Mouse (Mus musculus) ES-E14 (cell line): ENCODE measurements around the gene Tiparp. TPM values are rescaled to one million over a fixed set of nuclear protein-coding genes. Genes with fewer than 3 reads are reported as not detected.

Source experiments
- DNase-seq: peaks from one replicate; pipeline ENCODE4 v3.0.0-alpha.2; 2013; ENCODE audit warnings: low read depth, low spot score
- H3K27ac ChIP-seq: 2 replicates; pipeline ENCODE4 v1.5.1; 2012; ENCODE audit warnings: low read depth, mild to moderate bottlenecking, low read length, moderate library complexity, mixed read lengths; ENCODE audit not compliant: poor library complexity, insufficient read depth, severe bottlenecking
- H3K36me3 ChIP-seq: 2 replicates; pipeline ENCODE4 v1.6.1; 2012; ENCODE audit warnings: mild to moderate bottlenecking, low read length, moderate library complexity, mixed read lengths; ENCODE audit not compliant: control insufficient read depth, poor library complexity, insufficient read depth, severe bottlenecking
- H3K4me1 ChIP-seq, 2 experiments: fragments of 150-350 bp in 1 of 2; sonication (generic) in 1 of 2; 2 replicates each; pipeline ENCODE4 v1.6.1; 2012; ENCODE audit warnings: low read length in 2 of 2, mild to moderate bottlenecking in 1 of 2, mixed read lengths in 1 of 2; ENCODE audit not compliant: control insufficient read depth in 2 of 2, insufficient read depth in 2 of 2, poor library complexity in 1 of 2
- H3K4me3 ChIP-seq, 2 experiments: fragments of 150-350 bp in 1 of 2; sonication (generic) in 1 of 2; 2 replicates each; pipeline ENCODE4 v1.5.1; 2012; ENCODE audit warnings: low read length in 2 of 2, low read depth in 1 of 2, mild to moderate bottlenecking in 1 of 2, mixed read lengths in 1 of 2; ENCODE audit not compliant: insufficient read depth in 1 of 2, poor library complexity in 1 of 2, severe bottlenecking in 1 of 2
- H3K9ac ChIP-seq: 2 replicates; pipeline ENCODE4 v1.6.1; 2012; ENCODE audit warnings: low read depth, mild to moderate bottlenecking, low read length, mixed read lengths; ENCODE audit not compliant: poor library complexity, insufficient read depth, severe bottlenecking
- H3K9me3 ChIP-seq: fragments of 150-350 bp; sonication (generic); 2 replicates; pipeline ENCODE4 v1.6.1; 2012; ENCODE audit warnings: low read depth, mild to moderate bottlenecking, low read length; ENCODE audit not compliant: control insufficient read depth, insufficient read depth
- CHD2 ChIP-seq: IDR thresholded peaks from 2 replicates; pipeline ENCODE4 v1.6.1; 2014; ENCODE audit warnings: mild to moderate bottlenecking, low read depth, low read length, inconsistent platforms
- HCFC1 ChIP-seq: IDR thresholded peaks from 2 replicates; pipeline ENCODE4 v1.6.1; 2012; ENCODE audit warnings: low read length, inconsistent platforms, borderline replicate concordance; ENCODE audit not compliant: insufficient read depth
- MAFK ChIP-seq: IDR thresholded peaks from 2 replicates; pipeline ENCODE4 v1.6.1; 2014; ENCODE audit warnings: mild to moderate bottlenecking, low read depth, low read length, inconsistent platforms; ENCODE audit not compliant: insufficient read depth
- ZC3H11A ChIP-seq: IDR thresholded peaks from 2 replicates; pipeline ENCODE4 v1.6.1; 2012; ENCODE audit warnings: low read depth, mild to moderate bottlenecking, inconsistent platforms, low read length, borderline replicate concordance
- ZNF384 ChIP-seq: IDR thresholded peaks from 2 replicates; pipeline ENCODE4 v1.6.1; 2012; ENCODE audit warnings: low read depth, low read length, inconsistent platforms
- in situ Hi-C, 2 experiments: fragments of 600-800 bp; cut with MboI; formaldehyde crosslinking; loops; one replicate each; pipeline ENCODE4 v1.15.1; 2025; ENCODE audit warnings: low sequenced_read_pairs in 2 of 2, inconsistent platforms in 1 of 2; ENCODE audit not compliant: unreplicated experiment in 2 of 2
- total RNA-seq: library from RNA; depleted of rRNA; stranded (reverse); fragments of 300-350 nt; gene quantifications from 2 replicates; pipeline ENCODE4 v1.2.3, GENCODE M21; 2012; rRNA removed

Tiparp gene
- total RNA-seq = 22.8 and 24.6 TPM in 2 replicates

GRCm38 (mm10) chr3:65527691-65528601 lies at the start of gene Tiparp:
TSS of gene Tiparp (plus strand) at chr3:65528410.
- in situ Hi-C loops = no loop called here
- Histone ChIP-seq H3K27ac (peak within 1 kb of the TSS; percentile 90), H3K4me1 (0 out of 4 replicates have a peak, but pooled peaks cover 2% of the 10 kb centered on the region in 2 experiments), H3K4me3 (peak within 1 kb of the TSS; percentile 80 to 96), H3K9ac (peak within 1 kb of the TSS; percentile 91), H3K9me3 (no peaks in the 10 kb centered on the region), H3K36me3 (peaks cover 6% of the 10 kb centered on the region; the same call in 1 of the 2 replicates)
- no peak for TF ChIP-seq CHD2
- no peak for TF ChIP-seq ZNF384
- TF ChIP-seq MAFK = no peak
- no peak for TF ChIP-seq ZC3H11A
- TF ChIP-seq HCFC1 = no peak
- peak; percentile 89 for DNase-seq

GRCm38 (mm10) chr3:65480676-65481075 lies 47.5 kb upstream of the Tiparp start:
- no peak overlapping the region for H3K27ac ChIP-seq
- in situ Hi-C loops = no loop called here
- TF ChIP-seq CHD2 = no peak
- TF ChIP-seq MAFK = no peak
- no peak for TF ChIP-seq HCFC1
- no peak for TF ChIP-seq ZC3H11A
- TF ChIP-seq ZNF384 = no peak
- H3K36me3 ChIP-seq = no peaks in the 10 kb centered on the region
- no peak for DNase-seq
- H3K9ac ChIP-seq = no peak overlapping the region
- no peak overlapping the region for H3K4me3 ChIP-seq
- peaks cover 8 to 12% of the 10 kb centered on the region in 2 experiments for H3K4me1 ChIP-seq
- no peaks in the 10 kb centered on the region for H3K9me3 ChIP-seq

- no peak overlapping the region; the same call in 1 of the 2 replicates for H3K9ac ChIP-seq
- no peak for DNase-seq
- H3K9me3 ChIP-seq = no peaks in the 10 kb centered on the region
- in situ Hi-C loops = no loop called here
- H3K27ac ChIP-seq = peak overlapping the region; percentile 83
- no peak overlapping the region for H3K4me3 ChIP-seq
- no peaks in the 10 kb centered on the region for H3K36me3 ChIP-seq
- TF ChIP-seq ZC3H11A = no peak
- no peak for TF ChIP-seq CHD2
- no peak for TF ChIP-seq HCFC1
- TF ChIP-seq MAFK = no peak
- TF ChIP-seq ZNF384 = no peak
- H3K4me1 ChIP-seq = peaks cover 5 to 11% of the 10 kb centered on the region in 2 experiments; a peak in 3 of 4 replicates
Observed at GRCm38 (mm10) chr3:65482266-65482665, 45.9 kb upstream of the Tiparp start.

GRCm38 (mm10) chr3:65482698-65483407 lies 45.4 kb upstream of the Tiparp start:
- in situ Hi-C loops = no loop called here
- TF ChIP-seq ZNF384 (peak; percentile 73; the same call in 1 of the 2 replicates), ZC3H11A (no peak), CHD2 (no peak; the same call in 1 of the 2 replicates), MAFK (no peak)
- peak overlapping the region in 1 of 2 experiments; percentile 24; a peak in 2 of 4 replicates for H3K4me3 ChIP-seq
- H3K9ac ChIP-seq = no peak overlapping the region; the same call in 1 of the 2 replicates
- H3K36me3 ChIP-seq = no peaks in the 10 kb centered on the region
- H3K27ac ChIP-seq = peak overlapping the region; percentile 83; the same call in 1 of the 2 replicates
- DNase-seq = peak; percentile 49
- peaks cover 5 to 11% of the 10 kb centered on the region in 2 experiments; a peak in 3 of 4 replicates for H3K4me1 ChIP-seq
- H3K9me3 ChIP-seq = no peaks in the 10 kb centered on the region
